Mouse (Mus musculus) macrophage (primary cell): ENCODE data around the gene Rtn4r. TPM values are rescaled to one million over a fixed set of nuclear protein-coding genes. Genes with fewer than 3 reads are reported as not detected.

Source experiments
- H3K27ac ChIP-seq: fragments of 350-480 bp; formaldehyde crosslinking; 2 replicates; pipeline ENCODE4 v1.9.0; 2021
- H3K36me3 ChIP-seq: fragments of 350-480 bp; formaldehyde crosslinking; 2 replicates; pipeline ENCODE4 v1.9.0; 2021; ENCODE audit errors: inconsistent target
- H3K4me3 ChIP-seq: fragments of 350-480 bp; formaldehyde crosslinking; 2 replicates; pipeline ENCODE4 v1.9.0; 2021; ENCODE audit errors: inconsistent target
- H3K79me2 ChIP-seq: fragments of 350-480 bp; formaldehyde crosslinking; 2 replicates; pipeline ENCODE4 v1.9.0; 2021; ENCODE audit errors: inconsistent target
- WGBS: methylation state at CpG from one replicate; pipeline ENCODE4 v1.1.7; 2026; ENCODE audit warnings: inconsistent platforms; ENCODE audit not compliant: missing documents; 5-methylcytosine and 5-hydroxymethylcytosine counted together
- polyA plus RNA-seq: library from polyadenylated mRNA; stranded (reverse); fragments of 250-400 nt; gene quantifications from 3 replicates; pipeline ENCODE4 v1.2.4, GENCODE M21; 2018; ENCODE audit warnings: inconsistent platforms

Rtn4r gene
- polyA plus RNA-seq, 1 experiment from 2014 or later, result not detected

- WGBS, result 71% methylated on average over 7 of the region's 7 CpGs
- no peaks in the 10 kb centered on the region for H3K79me2 ChIP-seq
- H3K4me3 ChIP-seq, result no peak overlapping the region
- H3K36me3 ChIP-seq, result no peaks in the 10 kb centered on the region
- no peak overlapping the region for H3K27ac ChIP-seq
These were observed 16.4 kb upstream of the Rtn4r start for GRCm38 (mm10) chr16:18111042-18111441.

GRCm38 (mm10) chr16:18116467-18116866, 11.0 kb upstream of the Rtn4r start:
- WGBS, result 65% methylated on average over 4 of the region's 4 CpGs
- Histone ChIP-seq H3K27ac (no peak overlapping the region), H3K79me2 (no peaks in the 10 kb centered on the region), H3K4me3 (no peak overlapping the region), H3K36me3 (no peaks in the 10 kb centered on the region)

- no peaks in the 10 kb centered on the region for H3K36me3 ChIP-seq
- no peak overlapping the region for H3K27ac ChIP-seq
- H3K79me2 ChIP-seq, result no peaks in the 10 kb centered on the region
- no peak overlapping the region for H3K4me3 ChIP-seq
- 17% methylated on average over 3 of the region's 3 CpGs for WGBS
These were observed 9.2 kb upstream of the Rtn4r start for GRCm38 (mm10) chr16:18118285-18118684.

GRCm38 (mm10) chr16:18119031-18119730, 8.3 kb upstream of the Rtn4r start:
- 61% methylated on average over 8 of the region's 8 CpGs for WGBS
- Histone ChIP-seq H3K36me3 (no peaks in the 10 kb centered on the region), H3K27ac (no peak overlapping the region), H3K4me3 (no peak overlapping the region), H3K79me2 (no peaks in the 10 kb centered on the region)

- no peak overlapping the region for H3K27ac ChIP-seq
- WGBS, result 93% methylated on average over 2 of the region's 2 CpGs
- no peaks in the 10 kb centered on the region for H3K36me3 ChIP-seq
- H3K4me3 ChIP-seq, result no peak overlapping the region
- H3K79me2 ChIP-seq, result no peaks in the 10 kb centered on the region
These were observed 4.7 kb upstream of the Rtn4r start for GRCm38 (mm10) chr16:18122740-18123139.

- Histone ChIP-seq H3K4me3 (no peak overlapping the region), H3K36me3 (no peaks in the 10 kb centered on the region), H3K27ac (no peak overlapping the region), H3K79me2 (no peaks in the 10 kb centered on the region)
- WGBS, result 71% methylated on average over 1 of the region's 1 CpGs
These were observed 4.0 kb upstream of the Rtn4r start for GRCm38 (mm10) chr16:18123471-18123870.

- Histone ChIP-seq H3K36me3 (no peaks in the 10 kb centered on the region), H3K27ac (no peak overlapping the region), H3K79me2 (no peaks in the 10 kb centered on the region), H3K4me3 (no peak overlapping the region)
- WGBS, result 51% methylated on average over 4 of the region's 4 CpGs
These were observed 3.4 kb upstream of the Rtn4r start for GRCm38 (mm10) chr16:18124040-18124439.

- H3K36me3 ChIP-seq, result no peaks in the 10 kb centered on the region
- no peak overlapping the region for H3K27ac ChIP-seq
- H3K79me2 ChIP-seq, result no peaks in the 10 kb centered on the region
- no peak overlapping the region for H3K4me3 ChIP-seq
- WGBS, result 36% methylated on average over 5 of the region's 5 CpGs
These were observed 2.8 kb upstream of the Rtn4r start for GRCm38 (mm10) chr16:18124626-18125025.

GRCm38 (mm10) chr16:18125131-18125530, 2.3 kb upstream of the Rtn4r start:
- no peak overlapping the region for H3K4me3 ChIP-seq
- WGBS, result 94% methylated on average over 2 of the region's 2 CpGs
- H3K79me2 ChIP-seq, result no peaks in the 10 kb centered on the region

GRCm38 (mm10) chr16:18126211-18126610, 1.2 kb upstream of the Rtn4r start:
- WGBS, result 97% methylated on average over 3 of the region's 3 CpGs

More at GRCm38 (mm10) chr16:18125131-18125530, 2.3 kb upstream of the Rtn4r start:
- Histone ChIP-seq H3K36me3 (no peaks in the 10 kb centered on the region), H3K27ac (no peak overlapping the region)

GRCm38 (mm10) chr16:18127871-18128563, 575 bp downstream of the Rtn4r start:
- no peaks in the 10 kb centered on the region for H3K79me2 ChIP-seq
- no peak overlapping the region for H3K27ac ChIP-seq
- H3K4me3 ChIP-seq, result no peak overlapping the region

More at GRCm38 (mm10) chr16:18126211-18126610, 1.2 kb upstream of the Rtn4r start:
- H3K36me3 ChIP-seq, result no peaks in the 10 kb centered on the region
- no peaks in the 10 kb centered on the region for H3K79me2 ChIP-seq
- no peak overlapping the region for H3K4me3 ChIP-seq
- no peak overlapping the region for H3K27ac ChIP-seq

GRCm38 (mm10) chr16:18128564-18128935, 1.1 kb downstream of the Rtn4r start:
- 88% methylated on average over 6 of the region's 6 CpGs for WGBS
- Histone ChIP-seq H3K4me3 (no peak overlapping the region), H3K27ac (no peak overlapping the region), H3K36me3 (no peaks in the 10 kb centered on the region), H3K79me2 (no peaks in the 10 kb centered on the region)

More at GRCm38 (mm10) chr16:18127871-18128563, 575 bp downstream of the Rtn4r start:
- WGBS, result 11% methylated on average over 46 of the region's 52 CpGs
- no peaks in the 10 kb centered on the region for H3K36me3 ChIP-seq

- Histone ChIP-seq H3K79me2 (no peaks in the 10 kb centered on the region), H3K4me3 (no peak overlapping the region), H3K27ac (no peak overlapping the region), H3K36me3 (no peaks in the 10 kb centered on the region)
- 87% methylated on average over 5 of the region's 5 CpGs for WGBS
These were observed 2.0 kb downstream of the Rtn4r start for GRCm38 (mm10) chr16:18129413-18129812.

GRCm38 (mm10) chr16:18130288-18130687, 2.8 kb downstream of the Rtn4r start:
- Histone ChIP-seq H3K27ac (no peak overlapping the region), H3K79me2 (no peaks in the 10 kb centered on the region), H3K36me3 (no peaks in the 10 kb centered on the region), H3K4me3 (no peak overlapping the region)
- 16% methylated on average over 4 of the region's 4 CpGs for WGBS

- no peak overlapping the region for H3K4me3 ChIP-seq
- H3K27ac ChIP-seq, result no peak overlapping the region
- no peaks in the 10 kb centered on the region for H3K79me2 ChIP-seq
- no peaks in the 10 kb centered on the region for H3K36me3 ChIP-seq
These were observed 3.3 kb downstream of the Rtn4r start for GRCm38 (mm10) chr16:18130705-18131104.
